Mouse (Mus musculus): ENCODE results near the gene Prok1.

DNA sequence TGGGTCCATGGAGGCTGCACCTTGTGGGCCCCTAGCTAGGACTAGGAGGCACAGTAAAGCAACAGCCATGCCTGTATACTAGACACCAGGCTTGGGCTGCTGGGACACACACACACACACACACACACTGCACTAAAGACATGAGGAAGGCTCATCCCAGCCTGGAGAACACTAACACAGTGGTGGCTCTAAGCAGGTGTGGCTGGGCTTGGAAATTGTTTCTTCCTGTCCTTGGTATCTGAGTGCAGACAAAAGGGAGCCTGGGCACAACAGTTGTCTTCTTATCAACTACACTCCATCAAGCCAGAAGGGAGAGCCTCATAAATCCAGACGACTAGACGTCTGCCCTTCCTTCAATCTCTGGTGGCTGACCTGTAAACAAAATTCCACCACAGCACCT lies 10.8 kb upstream of the Prok1 start:
- no peak for TF ChIP-seq POLR2A (IDR thresholded peaks at IDR 0.05; ENCODE audit: borderline replicate concordance, extremely low read depth, insufficient read depth, insufficient read length, poor library complexity, severe bottlenecking)
- no peak for TF ChIP-seq CTCF (IDR thresholded peaks at IDR 0.05; ENCODE audit: borderline replicate concordance, extremely low read depth, insufficient read depth, insufficient read length)

Data from brain, embryonic 14.5 days (tissue).